Mouse (Mus musculus): Measurements from ENCODE around the gene Rxylt1.

Gene Rxylt1

DNA sequence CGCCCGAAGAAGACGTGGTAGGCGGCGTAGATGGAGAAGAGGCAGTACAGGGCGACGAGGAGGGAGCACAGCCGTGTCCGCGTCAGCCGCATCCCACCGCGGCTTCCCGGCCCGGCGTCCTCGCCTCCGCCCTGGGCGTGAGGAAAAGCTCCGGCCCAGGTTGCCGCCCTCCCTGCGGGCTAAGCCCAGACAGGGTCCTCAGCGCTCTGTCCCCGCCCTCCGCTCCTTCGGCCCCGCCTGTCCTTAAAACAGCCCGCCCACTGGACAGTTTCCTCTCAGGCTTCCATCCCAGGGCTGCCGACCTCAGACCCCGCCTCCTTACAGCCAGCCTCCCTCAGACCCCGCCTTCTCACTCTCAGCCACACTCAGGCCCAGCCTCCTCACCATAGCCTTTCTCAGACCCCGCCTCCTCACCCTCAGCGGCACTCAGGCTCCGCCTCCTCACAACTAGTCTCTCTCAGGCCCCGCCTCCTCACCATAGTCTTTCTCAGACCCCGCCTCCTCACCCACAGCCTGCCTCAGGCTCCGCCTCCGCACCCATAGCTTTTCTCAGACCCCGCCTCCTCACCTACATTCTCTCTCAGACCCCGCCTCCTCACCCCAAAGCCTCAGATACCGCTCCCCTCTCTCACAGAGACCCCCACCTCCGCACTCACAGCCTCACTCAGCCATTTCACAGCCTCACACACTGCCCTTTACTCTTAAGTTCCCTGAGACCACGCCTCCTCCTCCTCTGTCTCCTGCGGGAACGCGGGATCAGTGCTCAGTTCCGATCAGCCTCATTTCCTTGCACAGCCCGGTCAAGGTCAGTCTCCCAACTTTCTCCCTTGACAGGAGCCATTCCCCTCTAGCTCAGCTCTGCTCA, at the start of gene Rxylt1:
Gene Rxylt1 (minus strand): TSS at position 392 of the 865 bp plus-strand sequence.
- peak; percentile 77 to 80 for DNase-seq (ENCODE audit: low spot score in 2 of 2)

DNA sequence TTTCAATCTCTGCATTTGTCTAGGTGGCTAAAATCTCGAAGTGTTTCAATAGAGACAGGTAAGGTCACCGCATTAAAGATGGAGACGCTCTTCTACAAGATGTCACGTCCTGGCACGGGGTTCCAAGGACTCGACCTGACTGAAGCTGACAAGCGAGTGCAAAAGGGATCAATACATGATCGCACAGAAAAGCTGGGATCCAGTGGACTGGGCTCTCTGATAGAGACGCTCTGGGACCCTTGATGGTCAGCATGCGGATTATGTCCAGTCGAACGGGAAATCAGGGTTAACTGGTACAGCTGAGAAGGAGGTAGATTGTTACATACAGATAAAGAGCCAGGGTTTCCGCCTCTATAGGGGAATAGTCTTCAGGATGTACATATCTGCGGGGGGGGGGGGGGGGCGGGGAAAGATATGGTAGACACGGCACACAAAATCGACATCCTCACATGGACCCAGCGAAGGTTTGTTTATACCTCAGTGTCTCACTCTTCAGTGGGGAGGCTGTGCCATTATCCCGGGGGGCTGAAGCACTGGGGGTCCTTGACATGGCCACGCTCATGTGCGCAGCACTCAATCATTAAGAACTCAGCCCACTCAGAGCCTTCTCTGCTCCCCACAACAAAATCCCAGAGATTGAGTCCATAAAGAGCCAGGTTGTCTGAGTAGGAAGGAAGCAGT, 24.3 kb upstream of the Rxylt1 start:
- DNase-seq (ENCODE audit: low spot score in 2 of 2), result no peak

DNA sequence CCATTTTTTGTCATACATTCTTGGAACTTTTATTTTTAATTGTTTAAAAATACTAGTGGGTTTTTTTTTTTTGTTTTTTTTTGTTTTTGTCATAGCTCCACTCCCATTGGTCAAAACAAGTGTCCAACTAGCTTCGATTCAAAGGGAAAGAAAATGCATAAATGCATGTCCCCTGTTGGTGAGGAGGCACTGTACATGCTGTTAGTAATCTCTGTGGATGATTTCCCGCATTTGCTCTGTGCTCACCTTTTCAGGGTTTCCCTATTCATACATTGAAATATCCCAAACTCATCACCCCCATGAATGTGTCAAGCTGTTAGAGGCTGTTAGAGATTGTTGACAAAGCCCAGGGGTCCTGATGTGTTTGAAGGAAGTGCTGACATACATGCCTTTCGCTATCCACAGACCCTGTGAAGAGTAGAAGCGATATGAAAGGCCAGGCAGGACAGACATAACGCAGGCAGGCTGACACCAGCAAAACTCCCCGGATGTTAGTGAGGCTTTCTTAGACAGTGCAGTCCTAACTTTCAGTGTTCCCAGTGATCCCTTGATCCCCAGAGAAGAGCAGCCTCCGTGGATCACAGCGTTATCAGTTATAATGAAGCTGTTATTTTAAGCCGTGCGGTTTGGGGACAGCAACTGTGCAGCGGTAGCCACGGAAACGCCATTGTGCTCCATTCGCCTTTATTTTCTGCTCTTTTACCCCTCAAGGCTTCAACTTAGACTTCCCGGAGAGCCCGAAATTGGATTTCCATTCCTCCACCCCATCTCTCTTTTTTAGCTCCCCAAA, 23.5 kb upstream of the Rxylt1 start:
- DNase-seq (ENCODE audit: low spot score in 2 of 2), result no peak

DNA sequence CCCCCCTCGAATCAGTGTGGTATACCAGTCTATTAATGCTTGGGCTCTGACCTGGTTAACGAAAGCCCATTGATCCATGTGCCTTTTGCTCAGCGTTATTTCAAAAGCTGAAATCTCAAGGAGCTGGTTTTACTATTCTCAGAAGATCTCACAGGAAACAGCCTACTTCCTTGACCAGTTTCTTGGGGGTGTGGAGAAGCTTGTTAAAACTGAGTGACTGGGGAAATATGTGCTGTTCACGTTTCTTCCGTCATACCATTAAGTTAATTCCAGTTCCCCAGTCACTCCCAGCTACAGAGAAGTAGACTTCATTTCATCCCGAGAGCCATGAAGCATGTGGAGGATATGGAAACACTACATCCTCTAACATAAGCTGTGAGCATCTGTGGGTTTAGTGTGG, 22.3 kb upstream of the Rxylt1 start:
- DNase-seq (ENCODE audit: low spot score in 2 of 2), result no peak

DNA sequence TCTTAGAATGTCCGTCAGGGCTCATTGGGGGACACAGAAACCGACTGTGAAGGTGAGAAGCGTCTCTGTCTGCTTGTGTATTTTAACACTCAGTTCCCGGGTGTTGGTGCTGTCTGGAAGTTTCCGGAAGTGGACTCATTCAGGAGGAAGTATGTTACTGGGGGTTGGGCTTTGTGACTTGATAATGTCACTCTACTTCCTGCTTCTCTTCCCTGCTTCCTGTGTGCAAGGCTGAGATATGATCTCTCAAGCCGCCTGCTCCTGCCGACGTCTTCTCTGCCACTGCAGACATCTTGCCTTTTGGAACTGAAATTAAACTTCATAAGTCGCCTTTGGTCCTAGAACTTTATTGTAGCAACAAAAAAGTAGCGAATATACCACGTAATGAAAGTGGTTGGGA, 19.5 kb upstream of the Rxylt1 start:
- DNase-seq (ENCODE audit: low spot score in 2 of 2), result no peak

DNA sequence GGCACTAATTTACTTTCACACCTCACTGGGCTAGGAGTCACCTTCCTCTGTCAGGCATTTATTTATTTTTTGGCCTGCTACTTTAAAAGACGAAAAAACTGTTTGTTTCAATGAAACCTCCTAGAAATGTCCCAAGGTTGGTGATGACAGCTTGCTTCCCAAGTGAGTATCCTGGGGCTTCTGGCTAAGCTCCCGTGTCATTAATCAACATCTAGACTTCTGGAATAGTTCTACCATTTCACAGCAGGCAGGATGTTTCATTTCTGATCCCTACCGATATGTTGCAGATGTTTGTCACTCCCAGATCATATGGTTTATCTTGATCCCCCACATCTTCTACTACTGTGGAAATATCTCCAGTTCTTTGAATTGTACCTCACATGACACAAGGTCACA, 9.5 kb upstream of the Rxylt1 start:
- no peak for DNase-seq (ENCODE audit: low spot score in 2 of 2)

DNA sequence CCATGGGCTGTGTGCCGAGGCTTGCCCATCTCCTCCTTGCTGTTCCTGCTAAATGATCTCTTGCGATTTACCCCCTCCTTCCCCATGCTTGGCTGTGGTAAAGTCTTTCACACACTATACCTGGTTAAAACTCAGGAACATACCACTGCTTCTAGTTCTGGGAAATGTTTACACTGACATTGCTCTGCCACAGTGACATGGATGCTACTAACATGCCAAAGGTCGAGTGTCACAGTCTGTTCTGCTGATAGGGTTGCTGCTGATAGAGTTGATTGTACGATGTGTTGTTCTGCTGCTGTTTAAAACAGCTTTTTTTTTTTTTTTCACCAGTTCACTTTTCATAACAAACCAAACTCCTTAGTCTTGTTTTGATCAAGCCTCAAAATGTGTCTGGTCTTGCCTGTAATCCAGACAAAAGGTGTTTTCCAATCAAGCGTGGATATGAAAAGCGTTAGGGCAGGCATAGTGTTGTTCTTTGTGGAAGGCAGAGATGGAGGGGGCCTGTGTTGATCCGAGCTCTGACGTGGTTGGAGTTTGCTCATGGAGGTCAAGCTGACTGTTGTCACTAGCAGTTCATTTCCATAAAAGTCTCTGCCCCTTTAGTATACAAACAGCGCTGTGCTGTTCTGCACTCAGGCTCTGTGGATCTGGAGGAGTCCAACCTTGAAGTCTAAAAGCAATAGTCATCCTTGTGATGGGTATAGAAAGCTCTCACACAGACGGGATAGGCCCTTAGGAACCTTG, 8.9 kb upstream of the Rxylt1 start:
- no peak for DNase-seq (ENCODE audit: low spot score in 2 of 2)

DNA sequence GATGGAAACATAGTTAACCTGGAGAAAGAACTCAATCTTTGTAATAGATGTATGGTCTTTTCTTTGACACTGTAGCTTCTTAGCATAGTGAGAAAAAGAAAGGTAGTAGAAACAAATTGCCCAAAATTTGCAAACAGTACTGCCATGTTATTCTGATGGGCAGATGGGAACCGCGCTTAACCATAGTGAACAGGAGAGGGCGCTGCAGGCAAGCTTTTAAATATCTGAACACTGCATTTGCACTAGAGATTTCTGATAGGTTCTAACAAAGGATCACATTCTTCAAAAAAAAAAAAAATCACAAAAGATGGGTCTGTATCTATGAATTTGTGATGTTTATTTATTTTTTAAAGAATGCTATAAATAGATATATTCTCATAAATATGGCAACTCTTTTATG, 8.2 kb upstream of the Rxylt1 start:
- DNase-seq (ENCODE audit: low spot score in 2 of 2), result peak; percentile 53 to 65

DNA sequence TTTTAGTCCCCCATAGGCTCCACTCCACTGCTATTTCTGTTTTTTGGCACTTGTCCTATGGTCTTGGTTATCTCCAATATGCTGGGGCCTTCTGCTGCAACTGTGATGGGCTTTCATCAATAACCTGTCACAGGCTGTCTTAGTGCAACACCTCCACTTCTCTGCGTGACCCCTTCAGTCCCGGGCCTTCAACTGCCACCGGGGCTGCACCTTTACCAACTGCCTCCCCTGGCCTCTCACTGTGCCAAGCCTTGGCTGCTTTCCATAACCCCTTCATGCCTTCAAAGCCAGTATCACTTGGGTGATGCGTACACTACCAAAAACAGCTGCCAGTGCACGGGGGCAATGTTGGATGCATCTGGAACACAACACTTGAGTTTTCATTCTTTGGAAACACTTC, 5.5 kb upstream of the Rxylt1 start:
- no peak for DNase-seq (ENCODE audit: low spot score in 2 of 2)

DNA sequence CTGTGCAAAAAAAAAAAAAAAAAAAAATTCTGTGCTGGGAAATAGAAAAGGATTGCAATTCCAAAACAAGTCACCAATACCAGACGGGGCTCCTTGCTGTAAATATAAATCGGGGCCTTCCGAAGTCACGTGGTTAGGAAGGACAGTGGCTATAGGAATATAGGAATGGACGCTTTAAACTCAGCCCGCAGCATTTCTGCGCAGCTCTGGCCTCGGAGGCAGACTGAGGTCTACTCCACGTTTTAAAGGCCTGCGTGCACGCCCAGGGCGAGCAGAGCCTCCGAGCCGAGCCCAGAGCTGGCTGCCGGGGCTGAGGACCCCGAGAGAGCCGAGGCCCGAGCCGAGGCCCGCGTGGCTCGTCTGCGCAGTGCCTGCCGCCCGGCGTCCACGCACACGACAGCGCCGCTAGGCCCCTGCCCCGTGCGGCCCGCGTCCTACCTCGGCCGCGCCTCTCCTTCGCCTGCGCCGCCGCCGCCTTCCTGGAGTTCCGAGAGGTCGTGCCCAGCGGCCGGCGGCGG, 650 bp downstream of the Rxylt1 start:
- peak in 1 of 2 experiments; percentile 32 for DNase-seq (ENCODE audit: low spot score in 2 of 2)

DNA sequence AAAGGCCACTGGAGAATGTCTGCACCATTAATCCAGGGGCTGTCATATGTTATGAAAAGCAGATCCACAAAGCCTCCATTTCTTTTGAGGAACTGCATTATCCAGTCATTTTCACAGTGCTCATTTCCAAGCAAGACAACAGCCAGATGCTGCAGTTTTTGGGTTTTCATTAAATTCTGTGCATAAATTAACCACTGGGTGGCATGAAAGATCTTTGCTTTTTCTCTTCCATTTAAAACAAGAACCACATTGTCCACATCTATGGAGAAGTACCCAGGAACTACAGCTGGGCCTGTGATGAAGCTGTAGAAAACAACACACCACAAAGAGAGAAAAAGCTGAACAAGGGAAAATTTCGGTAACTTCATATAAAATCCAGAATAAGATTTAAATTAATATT, 6.7 kb downstream of the Rxylt1 start:
- DNase-seq (ENCODE audit: low spot score in 2 of 2), result no peak

DNA sequence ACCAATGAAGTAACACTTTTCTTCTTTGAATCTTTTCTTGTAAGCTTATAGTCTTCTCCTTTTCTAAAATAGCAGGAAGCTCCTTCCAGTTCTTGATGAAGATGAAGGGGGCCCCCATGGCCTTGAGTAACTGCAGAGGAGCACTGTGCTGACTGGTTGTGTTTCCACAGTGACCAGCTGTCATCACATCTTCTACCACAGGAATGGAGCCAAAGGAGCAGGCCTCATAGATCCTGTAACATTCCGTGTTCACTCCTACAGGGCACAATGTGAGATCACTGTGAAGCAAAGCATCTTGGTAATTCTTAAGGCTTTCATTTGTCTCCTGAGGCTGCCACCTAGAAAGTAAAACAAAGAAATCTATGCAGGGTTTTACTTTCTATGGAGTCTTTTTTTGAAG, 15.8 kb downstream of the Rxylt1 start:
- DNase-seq (ENCODE audit: low spot score in 2 of 2), result no peak

DNA sequence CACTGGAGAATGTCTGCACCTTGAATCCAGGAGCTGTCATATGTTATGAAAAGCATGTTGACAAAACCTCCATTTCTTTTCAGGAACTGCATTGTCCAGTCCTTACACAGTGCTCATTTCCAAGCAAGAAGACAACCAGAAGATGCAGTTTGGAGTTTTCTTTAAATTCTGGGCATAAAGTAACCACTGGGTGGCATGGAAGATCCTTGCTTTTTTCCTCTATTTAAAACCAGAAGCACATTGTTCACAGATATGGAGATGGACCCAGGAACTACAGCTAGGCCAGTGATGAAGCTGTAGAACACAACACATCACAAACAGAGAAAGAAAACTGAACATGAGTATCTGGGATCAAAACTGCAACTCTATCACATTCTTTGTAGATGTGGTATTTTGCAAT, 28.0 kb downstream of the Rxylt1 start:
- DNase-seq (ENCODE audit: low spot score in 2 of 2), result no peak

DNA sequence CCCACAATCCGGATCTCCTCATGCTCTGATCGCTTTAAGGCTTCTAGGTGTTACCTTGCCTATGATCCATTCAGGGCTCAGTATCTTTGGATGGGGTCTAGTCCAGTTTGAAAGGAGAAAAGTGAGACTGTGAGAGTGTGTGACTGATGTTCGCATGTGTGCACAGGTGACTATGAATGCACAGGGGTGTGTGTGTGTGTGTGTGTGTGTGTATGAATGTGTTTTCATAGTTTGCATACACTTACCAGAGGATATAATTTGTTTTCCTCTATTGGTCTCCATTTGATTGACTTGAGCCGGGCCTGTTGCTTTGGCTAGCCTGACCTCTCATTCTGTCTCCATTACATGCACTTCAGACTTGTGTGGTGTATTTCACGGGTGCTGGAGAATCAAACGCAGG, 41.3 kb downstream of the Rxylt1 start:
- no peak for DNase-seq (ENCODE audit: low spot score in 2 of 2)

DNA sequence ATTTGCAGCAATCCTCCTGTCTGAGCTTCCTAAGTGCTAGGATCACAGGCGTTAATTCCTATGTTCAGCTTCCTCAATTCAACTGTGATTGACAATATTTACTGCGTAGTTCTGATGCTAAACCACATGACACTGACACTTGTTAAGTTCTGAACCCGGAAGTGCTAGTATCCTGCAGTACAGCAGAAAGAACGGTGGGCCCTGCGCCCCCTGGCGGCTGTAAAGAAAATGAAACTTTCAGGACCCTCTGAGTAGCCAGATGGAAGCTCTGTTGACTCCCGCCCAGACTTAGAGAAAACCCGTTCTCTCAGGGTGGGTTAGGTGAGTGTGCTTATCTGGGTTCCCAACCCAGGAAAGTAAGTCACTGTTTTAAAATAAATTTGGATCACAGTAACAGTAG, 42.6 kb downstream of the Rxylt1 start:
- no peak for DNase-seq (ENCODE audit: low spot score in 2 of 2)

DNA sequence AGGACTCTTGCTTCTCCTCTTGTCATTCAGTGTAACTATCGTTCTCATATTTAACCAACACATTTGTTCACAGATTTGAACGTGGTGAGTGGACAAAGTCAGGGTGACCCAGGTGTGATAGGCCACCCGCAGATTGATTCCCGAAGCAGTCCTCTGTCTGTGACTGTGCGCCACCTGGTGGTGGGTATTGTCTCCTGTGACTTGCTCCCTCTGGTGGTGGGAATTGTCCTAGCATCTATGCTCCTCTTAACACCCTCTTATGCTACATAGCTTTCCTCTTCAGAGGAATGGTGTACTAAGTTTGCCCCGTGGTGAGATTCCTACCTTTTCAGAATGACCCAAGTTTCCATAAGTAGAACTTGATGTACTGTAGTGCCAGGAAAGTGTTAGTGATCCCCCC, 45.3 kb downstream of the Rxylt1 start:
- peak; percentile 89 to 94 for DNase-seq (ENCODE audit: low spot score in 2 of 2)

DNA sequence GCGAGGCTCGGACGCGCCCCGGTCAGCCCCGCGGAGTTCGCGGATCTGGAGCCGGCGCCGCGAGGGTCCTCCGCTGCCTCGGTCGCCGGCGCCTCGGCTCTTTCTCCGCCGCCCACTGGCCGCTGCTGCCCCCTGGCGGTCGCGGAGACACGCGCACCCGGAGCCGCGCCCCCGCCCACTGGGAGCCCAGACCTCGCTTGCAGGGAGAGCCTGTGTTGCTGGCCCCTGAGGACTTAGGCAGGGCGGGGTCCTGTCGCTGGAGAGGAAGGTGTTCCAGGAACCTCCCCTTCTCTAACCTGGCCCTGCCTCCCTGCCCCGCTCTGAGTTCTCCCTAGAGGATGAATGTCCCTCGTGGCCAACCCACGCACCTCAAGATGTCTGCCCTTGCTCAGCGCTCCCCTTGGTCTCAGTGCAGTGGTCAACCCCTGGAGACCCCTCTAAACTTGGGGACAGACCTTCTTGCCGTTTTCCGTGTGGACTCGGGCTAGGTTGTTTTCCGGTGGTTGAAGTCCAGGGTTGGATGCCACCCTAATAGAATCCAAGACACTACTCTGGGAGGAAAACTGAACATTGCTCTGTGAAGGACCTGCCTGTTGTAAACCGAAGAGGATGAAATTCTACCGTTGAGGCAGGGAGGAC, 49.3 kb downstream of the Rxylt1 start:
- DNase-seq (ENCODE audit: low spot score in 2 of 2), result peak; percentile 72 to 76

DNA sequence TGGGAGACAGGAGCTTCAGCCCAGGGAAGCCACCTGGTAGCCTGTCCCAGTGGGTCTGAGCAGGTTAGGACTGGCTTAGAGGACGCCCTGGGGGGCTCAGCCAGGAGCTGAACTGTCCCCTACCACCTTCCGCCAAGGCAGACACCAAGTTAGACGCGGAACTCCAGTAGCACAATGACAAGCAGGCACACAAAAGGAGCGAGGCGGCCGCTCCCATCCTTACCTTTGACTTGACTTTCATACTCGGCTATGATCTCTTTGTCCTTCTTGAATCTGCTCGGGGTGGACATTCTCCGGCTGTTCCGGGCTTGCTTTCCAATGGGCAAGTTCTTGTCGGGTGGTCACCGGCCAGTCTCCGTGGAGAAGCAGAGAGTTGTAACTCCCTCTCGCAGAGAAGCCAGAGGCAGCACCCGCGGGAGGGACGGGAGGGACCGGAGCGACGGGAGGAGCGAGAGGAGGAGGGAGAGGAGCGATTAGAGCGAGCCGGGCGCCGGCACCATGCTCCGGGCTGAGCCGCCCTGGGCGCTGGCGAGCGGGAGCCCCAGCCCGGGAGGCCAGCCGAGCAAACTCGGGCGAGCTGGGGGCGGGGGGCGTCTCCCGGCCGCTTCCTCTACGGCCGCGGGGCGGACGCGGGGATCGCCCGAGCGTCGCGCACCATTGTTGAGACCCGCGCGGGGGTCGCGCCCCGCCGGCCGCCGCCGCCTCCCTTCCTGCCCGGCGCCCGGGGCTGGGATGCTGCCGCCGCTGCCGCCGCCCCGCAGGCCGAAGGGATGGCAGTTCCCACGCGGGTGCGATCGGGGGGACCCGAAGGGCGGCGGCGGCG, 50.1 kb downstream of the Rxylt1 start, which contains the start of gene Srgap1:
Gene Srgap1 (minus strand): TSS at position 412 of the 823 bp plus-strand sequence.
- DNase-seq (ENCODE audit: low spot score in 2 of 2), result peak; percentile 15 to 26

DNA sequence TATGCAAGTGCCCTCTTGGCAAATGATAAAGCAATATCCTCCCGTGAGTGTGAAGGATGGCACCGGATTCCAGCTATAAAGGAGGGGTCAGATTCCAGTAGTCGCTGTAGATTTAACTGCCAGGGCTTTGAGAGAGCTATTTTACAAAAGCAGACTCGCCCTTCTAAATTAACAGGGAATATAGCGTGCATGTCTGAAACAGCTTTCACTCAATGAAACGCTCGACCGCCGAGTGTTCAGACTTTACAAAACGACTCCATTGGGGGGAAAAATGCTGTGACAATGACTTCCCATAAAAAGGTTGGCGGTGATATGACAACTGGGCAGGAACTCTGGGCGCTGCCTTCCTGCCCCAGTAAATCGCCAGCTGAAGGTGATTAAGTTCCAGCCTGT, 50.7 kb downstream of the Rxylt1 start:
- no peak for DNase-seq (ENCODE audit: low spot score in 2 of 2)

DNA sequence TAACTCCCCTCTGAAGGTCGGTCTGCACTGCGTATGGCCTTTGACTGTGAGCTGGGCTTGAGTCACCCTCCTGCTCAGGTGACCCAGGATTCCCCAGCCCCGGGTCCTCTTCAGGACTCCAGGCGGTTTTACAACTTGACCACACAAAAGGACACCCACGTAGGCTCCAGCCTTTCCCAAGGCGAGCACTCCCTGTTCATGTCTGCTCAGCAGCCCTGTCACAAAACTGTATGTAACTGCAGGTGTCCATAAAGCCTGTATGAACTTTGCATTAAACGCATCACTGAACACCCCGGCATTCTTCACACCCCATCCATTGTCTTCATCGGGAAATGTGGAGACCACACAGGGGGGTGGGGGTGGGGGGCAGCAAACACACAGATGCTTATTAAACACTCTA, 51.2 kb downstream of the Rxylt1 start:
- no peak for DNase-seq (ENCODE audit: low spot score in 2 of 2)

Measured in frontal cortex, postnatal 25 days (tissue).